Mouse (Mus musculus) cerebellum, adult 2 months (tissue): ENCODE measurements around the gene Mapk11. TPM values are rescaled to one million over a fixed set of nuclear protein-coding genes. Genes with fewer than 3 reads are reported as not detected.

Source experiments
- DNase-seq, 2 experiments: peaks; one replicate each; pipeline ENCODE4 v3.0.0; 2021
- H3K27ac ChIP-seq: fragments of 200-500 bp; 2 replicates; pipeline ENCODE4 v1.5.1; 2012; ENCODE audit warnings: low read length, control low read depth, inconsistent platforms; ENCODE audit not compliant: insufficient read depth
- H3K27me3 ChIP-seq: fragments of 200-500 bp; 2 replicates; pipeline ENCODE4 v1.6.1; 2012; ENCODE audit warnings: inconsistent platforms, mild to moderate bottlenecking, low read length, moderate library complexity; ENCODE audit not compliant: control insufficient read depth, insufficient read depth
- H3K4me1 ChIP-seq: fragments of 200-500 bp; 2 replicates; pipeline ENCODE4 v1.6.1; 2011; ENCODE audit warnings: low read length; ENCODE audit not compliant: control insufficient read depth, insufficient read depth
- H3K4me3 ChIP-seq: fragments of 200-500 bp; replicated peaks from 2 replicates; pipeline ENCODE3; 2011; ENCODE audit warnings: mild to moderate bottlenecking, low read depth, low read length, control low read depth; ENCODE audit not compliant: insufficient read depth
- CTCF ChIP-seq: fragments of 200-500 bp; IDR thresholded peaks from 2 replicates; pipeline ENCODE4 v1.5.1; 2011; ENCODE audit warnings: low read depth, mild to moderate bottlenecking, control low read depth, low read length, moderate library complexity, borderline replicate concordance; ENCODE audit not compliant: insufficient read depth
- POLR2A ChIP-seq: fragments of 200-500 bp; IDR thresholded peaks from 2 replicates; pipeline ENCODE4 v1.6.1; 2011; ENCODE audit warnings: low read length, control low read depth, borderline replicate concordance; ENCODE audit not compliant: insufficient read depth
- WGBS: fragments of 180-500 bp; shearing (Covaris S2); methylation state at CpG from one replicate; pipeline ENCODE4 v1.1.7; 2018; 5-methylcytosine and 5-hydroxymethylcytosine counted together
- polyA plus RNA-seq: library from polyadenylated mRNA; depleted of rRNA; stranded (reverse); fragments of >200 nt; gene quantifications from 2 replicates; pipeline ENCODE4 v1.2.3, GENCODE M21; 2012

Gene Mapk11
- polyA plus RNA-seq, 1 experiment: 64.1 TPM

GRCm38 (mm10) chr15:89177576-89178259, 28.3 kb upstream of the Mapk11 start:
- H3K4me3 ChIP-seq: peak overlapping the region; percentile 81
- peaks cover 46% of the 10 kb centered on the region for H3K4me1 ChIP-seq
- peak overlapping the region; percentile 93 for H3K27ac ChIP-seq
- 18% methylated on average over 4 of the region's 4 CpGs for WGBS
- TF ChIP-seq POLR2A (no peak), CTCF (no peak)
- DNase-seq: no peak
- H3K27me3 ChIP-seq: no peaks in the 10 kb centered on the region

DNA sequence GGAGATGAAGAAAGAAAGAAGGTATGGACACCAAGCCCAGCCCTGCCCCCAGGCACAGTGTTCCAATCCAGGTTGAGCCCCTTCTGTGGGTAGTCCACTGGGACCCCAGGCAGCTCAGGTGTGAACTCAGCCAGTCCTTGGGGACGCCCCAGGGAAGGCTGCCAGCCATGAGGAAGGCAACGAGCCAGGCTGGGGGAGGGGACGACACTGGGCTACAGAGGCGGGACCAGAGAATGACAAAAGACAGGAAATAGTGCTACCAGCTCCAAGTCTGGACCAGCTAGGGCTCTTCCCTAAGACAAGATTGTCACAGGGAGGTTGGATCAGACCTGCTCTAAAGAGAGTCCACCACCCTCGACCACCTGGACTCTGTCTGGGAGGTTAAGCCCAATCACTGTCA, 27.7 kb upstream of the Mapk11 start:
- TF ChIP-seq CTCF (no peak), POLR2A (no peak)
- DNase-seq: peak; percentile 82 to 87
- Histone ChIP-seq H3K27me3 (no peaks in the 10 kb centered on the region), H3K4me1 (peaks cover 41% of the 10 kb centered on the region), H3K4me3 (no peak overlapping the region), H3K27ac (peak overlapping the region; percentile 92)
- 2% methylated on average over 5 of the region's 5 CpGs for WGBS

- H3K4me3 ChIP-seq: no peak overlapping the region
- H3K27me3 ChIP-seq: no peaks in the 10 kb centered on the region
- H3K27ac ChIP-seq: peak overlapping the region; percentile 34
- peak in 1 of 2 experiments; percentile 29 for DNase-seq
- TF ChIP-seq POLR2A: no peak
- no peak for TF ChIP-seq CTCF
- WGBS: 40% methylated on average over 13 of the region's 13 CpGs
- H3K4me1 ChIP-seq: peaks cover 44% of the 10 kb centered on the region
These were observed 26.2 kb upstream of the Mapk11 start for GRCm38 (mm10) chr15:89175411-89176155.

GRCm38 (mm10) chr15:89174889-89175339, 25.5 kb upstream of the Mapk11 start:
- 29% methylated on average over 11 of the region's 11 CpGs for WGBS
- H3K27me3 ChIP-seq: no peaks in the 10 kb centered on the region
- no peak for TF ChIP-seq CTCF
- no peak for TF ChIP-seq POLR2A
- 0 out of 2 replicates have a peak overlapping the region, but pooled peaks have one; percentile 39 for H3K27ac ChIP-seq
- peaks cover 50% of the 10 kb centered on the region for H3K4me1 ChIP-seq
- no peak overlapping the region for H3K4me3 ChIP-seq
- peak in 1 of 2 experiments; percentile 53 for DNase-seq

- Histone ChIP-seq H3K27me3 (no peaks in the 10 kb centered on the region), H3K27ac (peak overlapping the region; percentile 57), H3K4me1 (peaks cover 59% of the 10 kb centered on the region), H3K4me3 (peak overlapping the region; percentile 73)
- TF ChIP-seq POLR2A (peak; percentile 57; the same call in 1 of the 2 replicates), CTCF (no peak)
- WGBS: 3% methylated on average over 15 of the region's 15 CpGs
- DNase-seq: peak; percentile 79 to 82
These were observed 24.4 kb upstream of the Mapk11 start for GRCm38 (mm10) chr15:89173906-89174214.

GRCm38 (mm10) chr15:89173024-89173905, 23.8 kb upstream of the Mapk11 start:
- TF ChIP-seq POLR2A: no peak
- WGBS: under 1% methylated on average over 62 of the region's 65 CpGs
- Histone ChIP-seq H3K4me1 (peaks cover 63% of the 10 kb centered on the region), H3K4me3 (peak overlapping the region; percentile 73), H3K27me3 (no peaks in the 10 kb centered on the region), H3K27ac (peak overlapping the region; percentile 57)
- DNase-seq: peak; percentile 57 to 67

DNA sequence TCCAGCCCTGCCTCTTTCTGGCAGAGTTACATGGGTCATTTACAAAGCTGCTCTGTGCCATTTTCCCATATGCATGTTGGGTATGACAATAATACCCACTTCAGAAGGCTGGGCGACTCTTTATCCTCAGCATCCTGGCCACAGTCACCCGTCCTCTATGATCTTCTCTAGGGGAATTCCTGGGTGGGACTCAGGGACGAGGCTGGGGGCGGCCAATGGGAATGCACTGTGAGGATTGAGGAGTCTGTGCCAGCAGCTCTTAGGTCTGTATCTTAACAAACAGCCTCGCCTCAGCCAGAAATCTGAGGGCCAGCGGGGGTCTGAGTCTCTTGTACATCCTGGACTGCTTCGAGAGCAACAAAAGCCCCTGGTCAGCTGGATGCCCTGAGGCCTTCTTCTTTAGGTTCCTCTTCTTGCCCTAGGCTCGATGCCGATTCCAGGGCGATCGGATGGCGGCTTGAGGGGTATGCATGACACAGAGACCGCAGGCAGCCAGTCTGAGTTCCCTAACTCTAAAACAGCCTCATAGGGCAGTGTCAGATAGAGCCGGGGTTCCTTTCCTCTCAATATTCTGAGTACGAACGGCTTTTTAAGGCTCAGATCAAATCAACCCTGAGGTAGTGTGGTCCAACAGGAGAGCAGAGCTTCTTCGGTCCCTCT, 23.0 kb upstream of the Mapk11 start:
- Histone ChIP-seq H3K4me1 (peaks cover 63% of the 10 kb centered on the region), H3K27me3 (no peaks in the 10 kb centered on the region), H3K4me3 (peak overlapping the region; percentile 73), H3K27ac (peak overlapping the region; percentile 57)
- no peak for TF ChIP-seq CTCF
- no peak for TF ChIP-seq POLR2A
- 11% methylated on average over 17 of the region's 17 CpGs for WGBS
- DNase-seq: no peak
